Mouse (Mus musculus) CD4-positive naive resting alpha-beta T cell, adult 76 days (primary cell): ENCODE results near the gene Olfr171. TPM values are rescaled to one million over a fixed set of nuclear protein-coding genes. Genes with fewer than 3 reads are reported as not detected.

Source experiments
- total RNA-seq: library from RNA; stranded (reverse); gene quantifications from one replicate; pipeline ENCODE4 v1.2.4, GENCODE M21; 2023

The Olfr171 gene
- total RNA-seq, result not detected

GRCm38 (mm10) chr16:19629816-19630215 is at the start of gene Olfr171:
Gene Olfr171 (minus strand): TSS chr16:19629916.

GRCm38 (mm10) chr16:19611782-19612181 is 17.9 kb downstream of the Olfr171 start, which contains the start of gene Olfr170:
Gene Olfr170 (minus strand): TSS chr16:19611882.

Other genes starting within 250 kb of the Olfr171 start
- gene Olfr165, start 206.8 kb downstream of the Olfr171 start, total RNA-seq, result not detected
- gene Olfr166, start 146.2 kb downstream of the Olfr171 start, total RNA-seq, result not detected
- not detected for gene Olfr167, start 107.7 kb downstream of the Olfr171 start, total RNA-seq
- gene Olfr168, start 94.4 kb downstream of the Olfr171 start, total RNA-seq, result not detected
- gene Olfr169, start 58.1 kb downstream of the Olfr171 start, total RNA-seq, result not detected
- not detected for gene Olfr170, start 18.0 kb downstream of the Olfr171 start, total RNA-seq
- gene Lamp3, start 76.5 kb upstream of the Olfr171 start, total RNA-seq, result not detected
- 15.7 TPM for gene B3gnt5, start 130.3 kb upstream of the Olfr171 start, total RNA-seq